Mouse (Mus musculus) thymus, postnatal 0 days (tissue): Measurements from ENCODE around the gene Sart1. TPM values are rescaled to one million over a fixed set of nuclear protein-coding genes. Genes with fewer than 3 reads are reported as not detected.
"Not testable (repeated sequence)": the region's sequence is repeated elsewhere in the genome, so short reads cannot be mapped to it uniquely, and the experiment has no call there.

Experiments used
- DNase-seq: peaks from one replicate; pipeline ENCODE4 v3.0.0-alpha.2; 2015; ENCODE audit warnings: low spot score
- polyA plus RNA-seq: library from polyadenylated mRNA; unstranded; fragments of >200 nt; fragmentation: Nextera tagmentation; extraction: Ambion mirVana; gene quantifications from 2 replicates; pipeline ENCODE4 v1.2.1, GENCODE M21; 2015

Gene Sart1
- polyA plus RNA-seq, 1 experiment from 2014 or later = 84.2 TPM

GRCm38 (mm10) chr19:5418750-5419466, 30.4 kb upstream of the Sart1 start:
- no peak for DNase-seq

- DNase-seq = no peak
Observed at GRCm38 (mm10) chr19:5414534-5414957, 26.0 kb upstream of the Sart1 start.

- DNase-seq = no peak
Observed at GRCm38 (mm10) chr19:5413840-5414239, 25.3 kb upstream of the Sart1 start.

GRCm38 (mm10) chr19:5411961-5412360, 23.5 kb upstream of the Sart1 start:
- DNase-seq = no peak

- no peak for DNase-seq
Observed at GRCm38 (mm10) chr19:5410641-5411040, 22.1 kb upstream of the Sart1 start.

- DNase-seq = no peak
Observed at GRCm38 (mm10) chr19:5409068-5409467, 20.6 kb upstream of the Sart1 start.

GRCm38 (mm10) chr19:5408057-5409001, 19.8 kb upstream of the Sart1 start:
- DNase-seq = no peak

GRCm38 (mm10) chr19:5407133-5407532, 18.6 kb upstream of the Sart1 start:
- DNase-seq = peak; percentile 81

GRCm38 (mm10) chr19:5406531-5407126, 18.1 kb upstream of the Sart1 start:
- peak; percentile 74 for DNase-seq

- DNase-seq = peak; percentile 76
Observed at GRCm38 (mm10) chr19:5405924-5406323, 17.4 kb upstream of the Sart1 start.

GRCm38 (mm10) chr19:5402293-5402692, 13.8 kb upstream of the Sart1 start, which contains the start of gene Tsga10ip:
Gene Tsga10ip, minus strand, starts transcription at chr19:5402526.
- DNase-seq = no peak

- DNase-seq = not testable (repeated sequence)
Observed at GRCm38 (mm10) chr19:5401073-5401472, 12.6 kb upstream of the Sart1 start.

- DNase-seq = no peak
Observed at GRCm38 (mm10) chr19:5395371-5395770, 6.9 kb upstream of the Sart1 start.

- DNase-seq = no peak
Observed at GRCm38 (mm10) chr19:5394168-5394567, 5.7 kb upstream of the Sart1 start.

- no peak for DNase-seq
Observed at GRCm38 (mm10) chr19:5392892-5393291, 4.4 kb upstream of the Sart1 start.

GRCm38 (mm10) chr19:5390416-5390815, 1.9 kb upstream of the Sart1 start:
- DNase-seq = no peak

- peak; percentile 87 for DNase-seq
Observed at GRCm38 (mm10) chr19:5389647-5390046, 1.1 kb upstream of the Sart1 start.

GRCm38 (mm10) chr19:5388011-5388441, 477 bp downstream of the Sart1 start:
- DNase-seq = no peak

- DNase-seq = no peak
Observed at GRCm38 (mm10) chr19:5384715-5385114, 3.8 kb downstream of the Sart1 start.

GRCm38 (mm10) chr19:5383326-5383725, 5.2 kb downstream of the Sart1 start:
- no peak for DNase-seq

- DNase-seq = no peak
Observed at GRCm38 (mm10) chr19:5377446-5377845, 11.1 kb downstream of the Sart1 start.

- no peak for DNase-seq
Observed at GRCm38 (mm10) chr19:5374748-5375147, 13.8 kb downstream of the Sart1 start.
